Mouse (Mus musculus) granulocyte monocyte progenitor cell, adult 5-6 weeks (primary cell): ENCODE results near the gene Slc11a2. TPM values are rescaled to one million over a fixed set of nuclear protein-coding genes. Genes with fewer than 3 reads are reported as not detected.

Source experiments
- ATAC-seq: replicated peaks from 2 replicates; pipeline ENCODE4 v1.8.0; 2016; ENCODE audit warnings: mild to moderate bottlenecking, moderate TSS enrichment, inconsistent platforms; ENCODE audit not compliant: poor library complexity, severe bottlenecking
- total RNA-seq, 2 experiments: library from RNA; stranded (forward) in 1 of 2; stranded (reverse) in 1 of 2; fragments of 200-712, 200-1000 nt in 1 of 2; fragments of >200 nt in 1 of 2; fragmentation: Nextera tagmentation in 1 of 2; gene quantifications; 2 replicates each; pipeline ENCODE4 v1.2.3; 2014 to 2017

Gene Slc11a2
- total RNA-seq, 2 experiments from 2014 or later = 8.6 to 10.3 TPM

DNA sequence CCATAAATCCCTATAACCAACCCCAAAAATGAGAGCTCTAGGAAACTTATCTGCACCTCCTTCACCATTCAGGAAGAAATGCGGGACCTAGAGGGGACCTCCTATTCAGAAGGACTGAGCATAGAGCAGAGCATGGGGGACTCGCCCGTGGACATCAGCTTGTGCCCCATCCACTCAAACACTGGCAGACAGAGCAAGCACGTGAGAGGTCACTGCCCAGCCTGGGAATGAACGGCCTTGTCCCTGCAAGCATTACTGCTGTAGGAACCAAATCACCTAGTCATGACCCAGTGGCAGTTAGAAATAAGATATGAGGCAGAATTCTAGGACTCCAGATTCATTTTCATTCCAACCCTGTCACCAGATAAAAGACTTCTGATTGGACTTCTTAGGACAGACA lies 13.1 kb downstream of the Slc11a2 start:
- no peak for ATAC-seq

- ATAC-seq = peak; percentile 94
These were observed 13.8 kb downstream of the Slc11a2 start for GRCm38 (mm10) chr15:100410918-100411672.

DNA sequence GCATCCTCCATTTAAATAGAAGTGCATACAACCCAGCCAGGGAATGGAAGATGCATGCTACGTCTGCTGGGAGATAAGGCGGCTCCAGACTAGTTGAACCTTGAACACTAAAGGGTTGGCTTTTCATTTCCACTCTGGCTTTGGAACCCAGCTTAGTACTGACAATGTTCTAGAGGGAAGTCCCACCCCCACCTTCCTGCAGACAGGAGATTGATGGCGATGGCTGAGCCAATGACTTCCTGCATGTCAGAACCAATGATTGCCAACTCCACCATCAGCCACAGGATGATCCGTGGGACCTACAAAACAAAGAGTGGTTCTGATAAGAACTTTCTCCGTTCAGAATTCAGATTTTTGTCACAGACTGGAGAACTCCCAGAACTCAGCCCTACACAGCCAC lies 18.8 kb downstream of the Slc11a2 start:
- ATAC-seq = no peak

GRCm38 (mm10) chr15:100403318-100404000 lies 21.4 kb downstream of the Slc11a2 start:
- ATAC-seq = peak; percentile 30

DNA sequence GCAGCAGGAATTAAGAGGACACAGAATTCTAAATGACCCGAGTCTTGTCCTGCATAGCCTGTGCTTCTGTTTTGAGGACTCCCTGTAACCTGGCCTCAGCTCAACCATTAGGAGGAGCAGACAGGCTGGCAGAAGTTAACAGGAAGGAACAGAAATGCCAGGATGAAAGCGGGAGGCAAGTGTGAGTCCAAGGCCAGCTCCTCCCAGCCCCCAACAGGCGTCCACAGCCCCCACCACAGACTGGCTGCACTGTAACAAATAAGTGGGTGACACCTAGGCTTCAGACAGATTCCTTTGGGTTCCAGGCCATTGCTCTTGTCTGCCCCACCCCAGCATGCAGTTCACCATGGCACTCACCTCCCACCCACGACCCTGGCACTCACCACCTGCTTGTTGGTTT lies 22.1 kb downstream of the Slc11a2 start:
- no peak for ATAC-seq

GRCm38 (mm10) chr15:100402347-100402746 lies 22.5 kb downstream of the Slc11a2 start:
- ATAC-seq = no peak

DNA sequence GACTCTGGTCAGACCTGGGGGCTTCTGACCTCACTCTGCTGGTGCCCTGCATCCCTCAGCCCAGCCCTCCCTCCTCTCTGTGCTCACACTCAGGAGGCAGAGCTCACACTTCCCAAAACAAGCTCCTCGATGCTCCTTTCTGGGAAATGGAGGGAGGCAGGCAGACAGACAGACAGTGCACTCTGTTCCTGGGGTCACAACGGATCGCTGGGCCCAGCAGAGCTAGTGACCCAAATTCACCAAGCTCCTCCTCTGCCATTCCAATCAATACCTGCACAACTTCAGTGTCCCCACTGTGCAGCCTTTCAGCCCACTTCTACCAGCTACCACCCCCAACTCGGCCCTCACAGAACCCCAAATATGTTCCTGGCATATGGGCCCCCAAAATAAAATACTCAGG lies 23.1 kb downstream of the Slc11a2 start:
- no peak for ATAC-seq

- ATAC-seq = no peak
These were observed 24.2 kb downstream of the Slc11a2 start for GRCm38 (mm10) chr15:100400592-100401250.

DNA sequence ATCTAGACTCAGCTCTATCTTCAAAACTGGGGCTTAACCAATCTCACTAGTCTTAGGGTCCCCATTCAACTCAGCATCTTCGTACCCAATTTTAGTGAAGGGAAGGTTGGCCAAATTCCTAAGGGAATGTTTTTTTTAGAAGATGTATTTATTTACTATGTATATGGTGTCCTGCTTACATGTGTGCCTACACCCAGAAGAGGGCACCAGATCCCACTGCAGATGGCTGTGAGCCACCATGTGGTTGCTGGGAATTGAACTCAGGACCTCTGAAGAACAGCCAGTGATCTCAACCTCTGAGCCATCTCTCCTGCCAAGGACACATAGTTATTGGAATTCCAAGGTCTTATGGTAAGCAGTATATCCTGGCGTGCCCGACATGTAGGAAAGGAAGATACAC lies 29.3 kb downstream of the Slc11a2 start:
- no peak for ATAC-seq

GRCm38 (mm10) chr15:100393016-100393415 lies 31.9 kb downstream of the Slc11a2 start:
- ATAC-seq = no peak

- no peak for ATAC-seq
These were observed 33.3 kb downstream of the Slc11a2 start for GRCm38 (mm10) chr15:100391599-100391998.

- ATAC-seq = no peak
These were observed 33.8 kb downstream of the Slc11a2 start for GRCm38 (mm10) chr15:100391066-100391465.

DNA sequence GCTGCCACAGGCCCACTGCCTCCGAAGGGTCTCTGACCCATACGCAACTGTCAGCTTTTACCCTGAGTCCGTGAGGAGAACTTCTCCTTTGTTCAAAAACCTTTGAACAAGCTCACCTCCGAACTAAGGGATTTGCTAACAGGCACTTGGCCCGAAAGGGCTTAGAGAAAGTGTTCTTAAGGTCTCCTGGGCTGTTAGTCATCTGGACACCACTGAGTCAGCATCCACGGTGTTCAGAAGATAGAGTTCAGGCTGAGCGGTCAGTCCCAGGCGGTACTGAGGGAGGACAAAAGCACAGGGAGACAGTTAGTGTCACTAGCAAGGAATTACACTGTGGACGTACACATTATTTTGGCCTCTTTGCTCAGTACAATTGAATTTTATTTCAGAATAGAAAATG lies 36.0 kb downstream of the Slc11a2 start:
- ATAC-seq = peak; percentile 20; the same call in 1 of the 2 replicates

GRCm38 (mm10) chr15:100388224-100388835 lies 36.5 kb downstream of the Slc11a2 start:
- ATAC-seq = peak; percentile 80

- ATAC-seq = no peak
These were observed 37.2 kb downstream of the Slc11a2 start for GRCm38 (mm10) chr15:100387544-100388223.

- ATAC-seq = no peak
These were observed 39.2 kb downstream of the Slc11a2 start for GRCm38 (mm10) chr15:100385705-100386104.

GRCm38 (mm10) chr15:100380104-100380503 lies 44.8 kb downstream of the Slc11a2 start:
- no peak for ATAC-seq

GRCm38 (mm10) chr15:100379658-100380057 lies 45.2 kb downstream of the Slc11a2 start:
- no peak for ATAC-seq

- peak; percentile 69 for ATAC-seq
These were observed 46.9 kb downstream of the Slc11a2 start for GRCm38 (mm10) chr15:100377847-100378505.

DNA sequence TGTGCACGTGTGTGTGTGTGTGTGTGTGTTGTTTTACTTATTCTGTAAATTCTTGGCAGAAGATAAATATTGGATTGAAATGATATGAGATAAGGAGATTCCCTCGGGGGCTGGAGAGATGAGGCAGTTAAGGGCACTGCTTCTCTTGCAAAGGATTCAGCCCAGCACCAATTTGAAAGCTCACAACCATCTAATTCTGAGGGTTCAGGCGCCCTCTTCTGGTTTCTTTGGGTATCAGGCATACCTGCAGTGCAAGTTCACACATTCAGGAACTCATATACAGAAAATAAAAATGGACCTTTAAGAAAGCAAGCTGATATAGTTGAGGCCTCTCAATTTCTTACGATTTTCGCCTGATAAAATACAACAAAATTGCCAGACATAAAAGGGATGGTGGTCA lies 49.8 kb downstream of the Slc11a2 start:
- 0 out of 2 replicates have a peak, but pooled peaks have one; percentile 27 for ATAC-seq
